Mouse (Mus musculus) hindbrain, embryonic 12.5 days (tissue): ENCODE data around the gene Ncoa3. TPM values are rescaled to one million over a fixed set of nuclear protein-coding genes. Genes with fewer than 3 reads are reported as not detected.

ENCODE experiments used
- ATAC-seq: fragments of 200-750 bp; cut with Nextera tagmentation; 2 replicates; pipeline ENCODE4 v1.8.0; 2017; ENCODE audit warnings: moderate TSS enrichment; ENCODE audit not compliant: low FRiP score
- H3K27ac ChIP-seq: fragments of 300-500 bp; sonication (generic); 2 replicates; pipeline ENCODE4 v1.5.1; 2016; ENCODE audit warnings: mild to moderate bottlenecking
- H3K27me3 ChIP-seq: fragments of 300-500 bp; sonication (generic); 2 replicates; pipeline ENCODE4 v1.6.1; 2016; ENCODE audit warnings: mild to moderate bottlenecking
- H3K36me3 ChIP-seq: fragments of 300-500 bp; sonication (generic); 2 replicates; pipeline ENCODE4 v1.6.1; 2016; ENCODE audit warnings: mild to moderate bottlenecking
- H3K4me1 ChIP-seq: fragments of 300-500 bp; sonication (generic); 2 replicates; pipeline ENCODE4 v1.6.1; 2016
- H3K4me2 ChIP-seq: fragments of 300-500 bp; sonication (generic); replicated peaks from 2 replicates; pipeline ENCODE4 v1.6.1; 2016; ENCODE audit warnings: mild to moderate bottlenecking
- H3K4me3 ChIP-seq: fragments of 300-500 bp; sonication (generic); 2 replicates; pipeline ENCODE4 v1.5.1; 2016; ENCODE audit warnings: mild to moderate bottlenecking
- H3K9ac ChIP-seq: fragments of 300-500 bp; sonication (generic); 2 replicates; pipeline ENCODE4 v1.6.1; 2016; ENCODE audit warnings: mild to moderate bottlenecking, moderate library complexity
- H3K9me3 ChIP-seq: fragments of 300-500 bp; sonication (generic); replicated peaks from 2 replicates; pipeline ENCODE4 v1.6.1; 2016; ENCODE audit warnings: mild to moderate bottlenecking
- WGBS: fragments of 180-500 bp; shearing (Covaris S2); methylation state at CpG from one replicate; pipeline ENCODE4 v1.1.7; 2016; 5-methylcytosine and 5-hydroxymethylcytosine counted together
- polyA plus RNA-seq: library from polyadenylated mRNA; unstranded; fragments of >200 nt; fragmentation: Nextera tagmentation; extraction: Ambion mirVana; gene quantifications from 2 replicates; pipeline ENCODE4 v1.2.1, GENCODE M21; 2016

Gene Ncoa3
- polyA plus RNA-seq, 1 experiment from 2014 or later, result 14.9 TPM

DNA sequence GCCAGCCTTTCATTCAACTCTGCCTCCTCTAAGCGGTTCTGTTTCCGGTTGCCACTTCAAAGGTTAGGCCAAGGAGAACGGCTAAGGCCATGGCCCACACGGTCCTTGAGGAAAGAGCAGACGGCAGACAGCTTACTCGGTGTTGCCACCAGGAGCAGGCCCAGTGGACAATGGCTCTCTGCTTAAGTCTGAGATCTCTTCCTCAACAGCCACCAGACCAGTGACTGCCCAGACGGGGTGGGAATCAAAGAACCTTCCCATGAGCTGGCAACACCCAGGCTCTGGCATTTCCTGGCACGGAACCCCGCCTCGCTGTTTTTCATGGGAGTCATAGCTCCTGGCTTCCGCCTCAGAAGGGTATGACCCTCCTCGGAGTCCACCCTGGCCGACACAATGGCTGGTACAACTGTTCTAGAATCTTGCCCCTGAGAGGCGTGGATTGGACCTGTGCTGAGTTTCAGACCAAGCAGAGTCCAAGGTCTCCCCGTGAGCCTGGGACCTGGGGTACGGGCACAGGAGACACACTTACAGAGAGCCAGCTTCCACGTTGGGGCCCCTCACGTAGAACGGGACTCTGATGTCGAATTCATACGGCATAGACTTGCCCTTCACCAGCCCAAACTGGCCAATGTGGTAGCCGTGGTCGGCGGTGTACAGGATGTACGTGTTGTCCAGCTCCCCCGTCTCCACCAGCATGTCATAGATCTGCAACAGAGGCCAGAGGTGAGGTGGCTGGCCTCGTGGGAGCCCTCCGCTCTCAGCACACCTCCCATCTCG is 94.2 kb downstream of the Ncoa3 start:
- H3K4me2 ChIP-seq, result no peak overlapping the region
- H3K9ac ChIP-seq, result no peak overlapping the region
- no peaks in the 10 kb centered on the region for H3K27me3 ChIP-seq
- H3K4me1 ChIP-seq, result peaks cover 20% of the 10 kb centered on the region
- H3K36me3 ChIP-seq, result peaks cover 46% of the 10 kb centered on the region
- peak overlapping the region; percentile 13; the same call in 1 of the 2 replicates for H3K27ac ChIP-seq
- ATAC-seq, result no peak
- no peak overlapping the region for H3K4me3 ChIP-seq
- 89% methylated on average over 29 of the region's 29 CpGs for WGBS
- no peaks in the 10 kb centered on the region for H3K9me3 ChIP-seq

DNA sequence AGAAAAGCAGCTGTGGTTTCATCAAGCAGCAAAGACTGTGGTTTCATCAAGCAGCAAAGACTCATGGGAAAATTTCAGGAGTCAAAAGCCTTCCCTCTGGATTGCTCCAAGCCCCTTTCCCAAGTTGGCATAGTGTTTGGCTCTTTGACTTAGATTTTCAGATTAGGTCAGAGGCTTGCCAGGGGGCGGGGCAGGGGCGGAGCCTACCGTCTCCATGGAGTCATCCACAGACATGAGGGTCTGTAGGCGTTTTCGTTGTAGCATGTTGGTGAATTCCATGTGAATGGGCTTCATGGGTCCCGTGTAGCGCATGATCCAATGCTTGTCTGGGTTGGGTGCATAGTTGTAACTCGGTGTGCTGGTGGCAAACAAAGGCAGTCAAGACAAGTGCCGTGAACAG is 96.6 kb downstream of the Ncoa3 start:
- Histone ChIP-seq H3K36me3 (peaks cover 61% of the 10 kb centered on the region), H3K27me3 (no peaks in the 10 kb centered on the region), H3K4me1 (peaks cover 15% of the 10 kb centered on the region), H3K27ac (no peak overlapping the region), H3K9ac (no peak overlapping the region), H3K9me3 (no peaks in the 10 kb centered on the region), H3K4me2 (no peak overlapping the region), H3K4me3 (no peak overlapping the region)
- WGBS, result 85% methylated on average over 9 of the region's 9 CpGs
- ATAC-seq, result no peak

GRCm38 (mm10) chr2:166090131-166090581 is 97.7 kb downstream of the Ncoa3 start:
- no peak overlapping the region for H3K9ac ChIP-seq
- no peak overlapping the region for H3K4me2 ChIP-seq
- no peaks in the 10 kb centered on the region for H3K9me3 ChIP-seq
- no peaks in the 10 kb centered on the region for H3K27me3 ChIP-seq
- no peak overlapping the region for H3K4me3 ChIP-seq
- no peak for ATAC-seq
- peaks cover 69% of the 10 kb centered on the region for H3K36me3 ChIP-seq
- H3K27ac ChIP-seq, result no peak overlapping the region
- 39% methylated on average over 7 of the region's 7 CpGs for WGBS
- peaks cover 14% of the 10 kb centered on the region for H3K4me1 ChIP-seq

DNA sequence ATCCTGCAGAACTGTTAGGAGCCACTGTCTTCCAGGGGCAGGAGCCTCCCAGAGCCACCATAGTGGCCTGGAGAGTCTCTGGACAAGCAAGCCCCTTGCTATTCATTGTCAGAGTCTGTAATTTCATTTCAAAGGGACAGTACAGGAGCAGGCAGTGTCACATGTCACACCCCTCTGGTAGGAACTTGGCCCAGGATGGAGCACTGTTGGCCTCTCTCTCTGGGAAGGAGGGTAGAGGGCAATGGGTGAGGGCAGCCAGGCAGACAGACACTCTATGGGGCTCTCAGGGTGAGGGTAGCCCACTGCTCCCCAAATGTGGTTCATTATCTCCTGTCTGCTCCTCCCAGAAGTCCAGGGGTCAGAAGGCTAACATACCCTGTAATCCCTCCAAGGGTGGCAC is 99.2 kb downstream of the Ncoa3 start:
- Histone ChIP-seq H3K9ac (no peak overlapping the region), H3K9me3 (no peaks in the 10 kb centered on the region), H3K4me3 (no peak overlapping the region), H3K36me3 (peaks cover 57% of the 10 kb centered on the region), H3K27ac (no peak overlapping the region), H3K4me1 (peaks cover 14% of the 10 kb centered on the region), H3K27me3 (no peaks in the 10 kb centered on the region), H3K4me2 (no peak overlapping the region)
- ATAC-seq, result no peak

- H3K9ac ChIP-seq, result no peak overlapping the region
- H3K27me3 ChIP-seq, result no peaks in the 10 kb centered on the region
- H3K4me3 ChIP-seq, result no peak overlapping the region
- 91% methylated on average over 6 of the region's 6 CpGs for WGBS
- no peak overlapping the region for H3K27ac ChIP-seq
- H3K4me1 ChIP-seq, result peaks cover 14% of the 10 kb centered on the region
- H3K9me3 ChIP-seq, result no peaks in the 10 kb centered on the region
- H3K36me3 ChIP-seq, result peaks cover 51% of the 10 kb centered on the region
- H3K4me2 ChIP-seq, result no peak overlapping the region
- no peak for ATAC-seq
Measured at GRCm38 (mm10) chr2:166092412-166092811, 100.0 kb downstream of the Ncoa3 start.

DNA sequence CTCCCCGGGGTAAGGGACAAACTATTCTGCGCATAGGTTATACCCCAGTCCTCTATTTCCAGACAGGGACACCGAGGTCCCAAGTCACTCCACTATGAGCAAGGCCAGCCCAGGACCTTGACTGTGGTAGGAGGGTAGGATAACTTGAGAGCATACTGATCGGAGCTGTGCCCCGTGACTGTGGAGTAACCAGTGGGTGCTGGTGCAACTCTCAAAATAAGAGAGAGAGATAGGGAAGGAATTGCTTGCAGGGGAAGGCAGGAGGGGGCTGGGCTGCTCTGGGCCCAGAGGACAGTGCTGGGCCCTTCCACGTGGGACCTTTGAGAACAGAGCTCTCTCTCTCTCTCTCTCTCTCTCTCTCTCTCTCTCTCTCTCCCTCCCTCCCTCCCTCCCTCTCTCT is 103.9 kb downstream of the Ncoa3 start:
- WGBS, result 84% methylated on average over 5 of the region's 6 CpGs
- no peak for ATAC-seq
- H3K4me1 ChIP-seq, result peaks cover 23% of the 10 kb centered on the region
- no peak overlapping the region for H3K4me3 ChIP-seq
- H3K27me3 ChIP-seq, result no peaks in the 10 kb centered on the region
- no peak overlapping the region for H3K27ac ChIP-seq
- H3K9ac ChIP-seq, result no peak overlapping the region
- H3K4me2 ChIP-seq, result no peak overlapping the region
- H3K9me3 ChIP-seq, result no peaks in the 10 kb centered on the region
- peaks cover 38% of the 10 kb centered on the region for H3K36me3 ChIP-seq

DNA sequence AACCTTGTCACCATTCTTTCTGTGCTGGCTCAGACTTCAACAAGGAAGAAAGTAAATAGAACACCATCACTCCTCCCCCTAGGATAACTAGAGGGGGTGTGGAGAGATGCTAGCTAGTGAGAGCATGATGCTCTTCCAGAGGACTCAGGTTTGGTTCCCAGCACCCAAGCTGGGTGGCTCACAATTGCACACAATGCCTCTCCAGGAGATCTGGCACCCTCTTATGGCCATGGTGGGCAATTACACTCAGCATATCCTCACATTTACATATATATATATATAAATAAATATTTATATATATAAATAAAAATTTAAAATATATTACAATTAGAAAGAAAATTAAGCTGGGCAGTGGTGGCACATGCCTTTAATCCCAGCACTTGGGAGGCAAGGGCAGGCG is 104.4 kb downstream of the Ncoa3 start:
- H3K36me3 ChIP-seq, result peaks cover 33% of the 10 kb centered on the region
- H3K4me1 ChIP-seq, result peaks cover 24% of the 10 kb centered on the region
- no peaks in the 10 kb centered on the region for H3K9me3 ChIP-seq
- H3K4me3 ChIP-seq, result no peak overlapping the region
- ATAC-seq, result no peak
- no peak overlapping the region for H3K4me2 ChIP-seq
- 91% methylated on average over 1 of the region's 1 CpGs for WGBS
- no peak overlapping the region for H3K27ac ChIP-seq
- no peak overlapping the region for H3K9ac ChIP-seq
- H3K27me3 ChIP-seq, result peaks cover 1% of the 10 kb centered on the region; the same call in 1 of the 2 replicates

- ATAC-seq, result no peak
- Histone ChIP-seq H3K4me1 (peaks cover 29% of the 10 kb centered on the region), H3K4me2 (no peak overlapping the region), H3K27ac (0 out of 2 replicates have a peak overlapping the region, but pooled peaks have one; percentile 44), H3K9ac (no peak overlapping the region), H3K36me3 (peaks cover 25% of the 10 kb centered on the region), H3K4me3 (no peak overlapping the region), H3K27me3 (peaks cover 3% of the 10 kb centered on the region; the same call in 1 of the 2 replicates), H3K9me3 (no peaks in the 10 kb centered on the region)
- WGBS, result 81% methylated on average over 18 of the region's 18 CpGs
Measured at GRCm38 (mm10) chr2:166097443-166098291, 105.2 kb downstream of the Ncoa3 start.

- H3K4me1 ChIP-seq, result peaks cover 36% of the 10 kb centered on the region
Measured at GRCm38 (mm10) chr2:166098292-166098933, 106.0 kb downstream of the Ncoa3 start.

DNA sequence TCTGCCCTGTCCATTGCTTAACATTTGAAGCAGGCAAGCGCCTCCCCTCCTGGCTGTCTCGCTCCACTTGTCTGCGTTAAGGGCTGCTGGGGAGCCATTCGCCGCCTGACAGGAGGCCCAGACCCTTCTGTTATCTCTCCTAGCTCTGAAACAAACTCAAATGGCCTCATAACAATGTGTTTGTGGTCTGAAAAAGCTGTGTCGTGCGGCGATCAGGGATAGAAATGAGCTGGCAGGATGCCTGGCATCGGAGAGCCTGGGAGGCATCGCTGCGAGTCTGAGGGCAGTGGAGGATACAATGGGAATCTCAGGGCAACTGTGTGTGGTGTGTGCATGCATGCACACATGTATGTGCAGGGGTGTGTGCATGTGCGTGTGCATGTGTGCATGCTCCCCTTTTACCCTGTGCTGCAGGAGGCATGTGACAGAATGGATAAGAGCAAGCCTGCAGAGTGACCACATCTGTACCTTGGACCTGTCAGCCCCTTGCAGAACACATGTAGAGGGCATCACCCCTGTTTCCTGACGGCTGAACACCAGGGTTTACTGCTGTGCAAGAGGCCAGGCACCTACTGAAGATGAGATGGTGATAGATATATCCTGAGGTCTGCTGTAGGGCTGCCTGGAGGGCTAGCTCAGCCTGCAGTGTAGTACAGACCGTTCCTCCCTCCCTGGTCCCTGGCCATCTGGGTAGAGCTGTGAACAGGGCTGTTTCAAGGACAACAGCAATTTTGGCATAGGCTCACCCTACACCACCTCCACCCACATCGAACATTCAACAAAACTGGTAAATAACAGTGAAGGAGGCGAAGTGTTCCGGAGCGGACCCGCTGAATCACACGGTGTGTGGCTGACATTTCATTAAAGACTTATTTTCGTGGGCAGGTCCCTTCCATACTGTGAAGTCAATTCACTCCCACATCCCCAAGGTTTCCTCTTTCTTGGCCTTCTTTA is 108.2 kb downstream of the Ncoa3 start:
- no peak overlapping the region for H3K4me2 ChIP-seq
- peaks cover 43% of the 10 kb centered on the region for H3K4me1 ChIP-seq
- H3K27me3 ChIP-seq, result peaks cover 3% of the 10 kb centered on the region
- H3K9me3 ChIP-seq, result no peaks in the 10 kb centered on the region
- H3K27ac ChIP-seq, result peak overlapping the region; percentile 26
- no peak overlapping the region for H3K4me3 ChIP-seq
- H3K9ac ChIP-seq, result no peak overlapping the region
- H3K36me3 ChIP-seq, result no peaks in the 10 kb centered on the region
- no peak for ATAC-seq
- WGBS, result 81% methylated on average over 21 of the region's 21 CpGs

More at GRCm38 (mm10) chr2:166098292-166098933, 106.0 kb downstream of the Ncoa3 start:
- H3K27ac ChIP-seq, result peak overlapping the region; percentile 46; the same call in 1 of the 2 replicates
- H3K9me3 ChIP-seq, result no peaks in the 10 kb centered on the region
- H3K36me3 ChIP-seq, result peaks cover 17% of the 10 kb centered on the region
- no peak for ATAC-seq
- no peak overlapping the region for H3K4me2 ChIP-seq
- H3K4me3 ChIP-seq, result no peak overlapping the region
- peaks cover 3% of the 10 kb centered on the region for H3K27me3 ChIP-seq
- H3K9ac ChIP-seq, result no peak overlapping the region
- 79% methylated on average over 15 of the region's 15 CpGs for WGBS

- Histone ChIP-seq H3K4me2 (no peak overlapping the region), H3K4me3 (no peak overlapping the region), H3K9me3 (no peaks in the 10 kb centered on the region), H3K9ac (no peak overlapping the region), H3K4me1 (peaks cover 44% of the 10 kb centered on the region), H3K36me3 (no peaks in the 10 kb centered on the region), H3K27me3 (peaks cover 5% of the 10 kb centered on the region), H3K27ac (peak overlapping the region; percentile 49; the same call in 1 of the 2 replicates)
- peak; percentile 60; the same call in 1 of the 2 replicates for ATAC-seq
- WGBS, result 51% methylated on average over 7 of the region's 7 CpGs
Measured at GRCm38 (mm10) chr2:166102893-166103292, 110.5 kb downstream of the Ncoa3 start.
